Mouse (Mus musculus) lung, embryonic 16.5 days (tissue): ENCODE results near the gene Vmn1r189. TPM values are rescaled to one million over a fixed set of nuclear protein-coding genes. Genes with fewer than 3 reads are reported as not detected.
A peak's percentile ranks its signal among the peaks of the same experiment; 100 is the strongest.
"Not testable (repeated sequence)": the region's sequence is repeated elsewhere in the genome, so short reads cannot be mapped to it uniquely, and the experiment has no call there.

Experiments
- ATAC-seq: fragments of 200-750 bp; cut with Nextera tagmentation; 2 replicates; pipeline ENCODE4 v1.8.0; 2017; ENCODE audit warnings: low read depth, mild to moderate bottlenecking, moderate library complexity
- H3K27ac ChIP-seq: fragments of 300-500 bp; sonication (generic); 2 replicates; pipeline ENCODE4 v1.5.1; 2014; ENCODE audit warnings: mild to moderate bottlenecking, control low read depth, low read length
- H3K27me3 ChIP-seq: fragments of 300-500 bp; sonication (generic); 2 replicates; pipeline ENCODE4 v1.6.1; 2014; ENCODE audit warnings: low read depth, low read length, mixed read lengths; ENCODE audit not compliant: control insufficient read depth, insufficient read depth
- H3K36me3 ChIP-seq: fragments of 300-500 bp; sonication (generic); 2 replicates; pipeline ENCODE4 v1.6.1; 2014; ENCODE audit warnings: low read length; ENCODE audit not compliant: control insufficient read depth, insufficient read depth
- H3K4me1 ChIP-seq: fragments of 300-500 bp; sonication (generic); replicated peaks from 2 replicates; pipeline ENCODE4 v1.6.1; 2014; ENCODE audit warnings: low read length, mixed read lengths; ENCODE audit not compliant: control insufficient read depth, insufficient read depth
- H3K4me2 ChIP-seq: fragments of 300-500 bp; sonication (generic); 2 replicates; pipeline ENCODE4 v1.6.1; 2014; ENCODE audit warnings: low read depth, low read length, control low read depth
- H3K4me3 ChIP-seq: fragments of 300-500 bp; sonication (generic); 2 replicates; pipeline ENCODE4 v1.5.1; 2014; ENCODE audit warnings: mild to moderate bottlenecking, low read length, control low read depth
- H3K9ac ChIP-seq: fragments of 300-500 bp; sonication (generic); 2 replicates; pipeline ENCODE4 v1.6.1; 2014; ENCODE audit warnings: low read length, control low read depth
- H3K9me3 ChIP-seq: fragments of 300-500 bp; sonication (generic); 2 replicates; pipeline ENCODE4 v1.6.1; 2016; ENCODE audit warnings: low read length; ENCODE audit not compliant: control insufficient read depth
- WGBS: fragments of 180-500 bp; shearing (Covaris S2); extraction: QIAGEN DNeasy Blood & Tissue Kit; methylation state at CpG from one replicate; pipeline ENCODE4 v1.1.7; 2014; 5-methylcytosine and 5-hydroxymethylcytosine counted together
- polyA plus RNA-seq: library from polyadenylated mRNA; unstranded; fragments of >200 nt; fragmentation: Nextera tagmentation; extraction: Ambion mirVana; gene quantifications from 2 replicates; pipeline ENCODE4 v1.2.1, GENCODE M21; 2015

The Vmn1r189 gene
- polyA plus RNA-seq, result not detected in 2 replicates

DNA sequence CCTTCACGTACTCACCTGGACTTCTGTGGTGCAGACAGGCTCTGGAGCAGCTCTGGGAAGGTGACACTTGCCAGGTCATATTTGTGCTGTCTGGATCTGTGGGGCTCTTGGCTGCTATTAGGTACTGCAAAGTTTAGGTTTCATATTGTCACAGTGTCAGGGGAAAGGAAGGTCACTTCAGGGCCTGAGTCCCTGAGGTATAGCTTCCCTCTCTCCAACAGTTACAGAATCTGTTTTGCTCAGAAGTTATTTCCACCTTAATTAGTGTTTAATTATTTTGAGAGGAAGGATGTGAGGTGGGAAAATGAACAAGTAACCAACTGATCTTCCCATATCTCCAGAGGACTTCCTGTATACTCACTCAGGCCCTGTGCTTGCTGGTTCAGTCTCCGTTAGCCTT lies at the start of gene Vmn1r189:
Gene Vmn1r189 (minus strand): TSS at position 101 of the 400 bp plus-strand sequence.
- not testable (repeated sequence) for H3K27ac ChIP-seq, H3K9ac ChIP-seq, H3K36me3 ChIP-seq, H3K9me3 ChIP-seq, ATAC-seq, H3K27me3 ChIP-seq, H3K4me3 ChIP-seq, H3K4me1 ChIP-seq, H3K4me2 ChIP-seq
- WGBS, result 100% methylated on average over 2 of the region's 2 CpGs

- H3K4me2 ChIP-seq, H3K9ac ChIP-seq, H3K36me3 ChIP-seq, H3K27me3 ChIP-seq, H3K9me3 ChIP-seq, H3K4me3 ChIP-seq, ATAC-seq, H3K4me1 ChIP-seq, H3K27ac ChIP-seq: not testable (repeated sequence)
- WGBS, result 53% methylated on average over 4 of the region's 5 CpGs
These were observed 31.1 kb upstream of the Vmn1r189 start for GRCm38 (mm10) chr13:22136495-22137293.

GRCm38 (mm10) chr13:22084140-22084539 lies 21.5 kb downstream of the Vmn1r189 start, which contains the start of gene Vmn1r188:
Gene Vmn1r188 (plus strand): TSS chr13:22084440.
- H3K4me1 ChIP-seq, H3K36me3 ChIP-seq, H3K4me3 ChIP-seq, H3K9me3 ChIP-seq, H3K9ac ChIP-seq, ATAC-seq, H3K4me2 ChIP-seq, H3K27me3 ChIP-seq, H3K27ac ChIP-seq: not testable (repeated sequence)
- 65% methylated on average over 1 of the region's 1 CpGs for WGBS

DNA sequence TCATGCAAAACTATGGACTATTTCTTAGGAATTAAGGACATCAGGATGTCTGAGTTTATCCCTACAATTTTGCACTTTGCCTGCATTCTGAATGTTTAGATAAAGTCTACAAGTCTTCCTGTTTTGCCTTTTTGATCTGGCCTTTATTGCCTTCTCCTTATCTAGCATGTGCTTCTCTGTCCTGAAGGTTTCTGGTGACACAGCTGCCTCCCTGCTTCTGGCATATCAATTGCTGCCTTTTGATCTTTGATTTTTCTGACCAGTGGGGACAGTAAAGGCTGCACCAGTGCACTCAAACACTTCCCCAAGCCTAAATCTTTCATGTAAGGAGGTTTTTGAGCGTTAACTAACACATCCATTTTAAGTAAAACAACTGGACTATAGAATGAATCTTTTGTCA lies 42.2 kb downstream of the Vmn1r189 start:
- no peaks in the 10 kb centered on the region for H3K27me3 ChIP-seq
- H3K9ac ChIP-seq, result no peak overlapping the region
- H3K9me3 ChIP-seq, result no peaks in the 10 kb centered on the region
- WGBS, result 30% methylated on average over 1 of the region's 1 CpGs
- H3K27ac ChIP-seq, result no peak overlapping the region
- H3K4me2 ChIP-seq, result no peak overlapping the region
- no peak for ATAC-seq
- H3K36me3 ChIP-seq, result no peaks in the 10 kb centered on the region
- H3K4me1 ChIP-seq, result no peaks in the 10 kb centered on the region
- no peak overlapping the region for H3K4me3 ChIP-seq

GRCm38 (mm10) chr13:22061422-22061821 lies 44.2 kb downstream of the Vmn1r189 start:
- no peak overlapping the region for H3K4me3 ChIP-seq
- no peaks in the 10 kb centered on the region for H3K36me3 ChIP-seq
- H3K9ac ChIP-seq, result no peak overlapping the region
- H3K9me3 ChIP-seq, result no peaks in the 10 kb centered on the region
- 71% methylated on average over 1 of the region's 1 CpGs for WGBS
- H3K27ac ChIP-seq, result no peak overlapping the region
- ATAC-seq, result no peak
- H3K27me3 ChIP-seq, result no peaks in the 10 kb centered on the region
- no peaks in the 10 kb centered on the region for H3K4me1 ChIP-seq
- H3K4me2 ChIP-seq, result no peak overlapping the region

- no peaks in the 10 kb centered on the region for H3K27me3 ChIP-seq
- no peak overlapping the region for H3K4me2 ChIP-seq
- peaks cover 3% of the 10 kb centered on the region; the same call in 1 of the 2 replicates for H3K4me1 ChIP-seq
- no peaks in the 10 kb centered on the region for H3K36me3 ChIP-seq
- no peak overlapping the region for H3K9ac ChIP-seq
- no peak overlapping the region for H3K27ac ChIP-seq
- H3K4me3 ChIP-seq, result no peak overlapping the region
- H3K9me3 ChIP-seq, result no peaks in the 10 kb centered on the region
- 98% methylated on average over 1 of the region's 1 CpGs for WGBS
- ATAC-seq, result no peak
These were observed 51.9 kb downstream of the Vmn1r189 start for GRCm38 (mm10) chr13:22053754-22054153.

GRCm38 (mm10) chr13:22051523-22051859 lies 54.1 kb downstream of the Vmn1r189 start:
- H3K4me3 ChIP-seq, result peak overlapping the region; percentile 65
- peak overlapping the region; percentile 73; the same call in 1 of the 2 replicates for H3K9ac ChIP-seq
- WGBS, result 7% methylated on average over 5 of the region's 5 CpGs
- peak overlapping the region; percentile 76 for H3K4me2 ChIP-seq
- H3K36me3 ChIP-seq, result no peaks in the 10 kb centered on the region
- H3K4me1 ChIP-seq, result peaks cover 3% of the 10 kb centered on the region; the same call in 1 of the 2 replicates
- H3K9me3 ChIP-seq, result no peaks in the 10 kb centered on the region
- no peak overlapping the region; the same call in 1 of the 2 replicates for H3K27ac ChIP-seq
- ATAC-seq, result no peak
- H3K27me3 ChIP-seq, result no peaks in the 10 kb centered on the region

DNA sequence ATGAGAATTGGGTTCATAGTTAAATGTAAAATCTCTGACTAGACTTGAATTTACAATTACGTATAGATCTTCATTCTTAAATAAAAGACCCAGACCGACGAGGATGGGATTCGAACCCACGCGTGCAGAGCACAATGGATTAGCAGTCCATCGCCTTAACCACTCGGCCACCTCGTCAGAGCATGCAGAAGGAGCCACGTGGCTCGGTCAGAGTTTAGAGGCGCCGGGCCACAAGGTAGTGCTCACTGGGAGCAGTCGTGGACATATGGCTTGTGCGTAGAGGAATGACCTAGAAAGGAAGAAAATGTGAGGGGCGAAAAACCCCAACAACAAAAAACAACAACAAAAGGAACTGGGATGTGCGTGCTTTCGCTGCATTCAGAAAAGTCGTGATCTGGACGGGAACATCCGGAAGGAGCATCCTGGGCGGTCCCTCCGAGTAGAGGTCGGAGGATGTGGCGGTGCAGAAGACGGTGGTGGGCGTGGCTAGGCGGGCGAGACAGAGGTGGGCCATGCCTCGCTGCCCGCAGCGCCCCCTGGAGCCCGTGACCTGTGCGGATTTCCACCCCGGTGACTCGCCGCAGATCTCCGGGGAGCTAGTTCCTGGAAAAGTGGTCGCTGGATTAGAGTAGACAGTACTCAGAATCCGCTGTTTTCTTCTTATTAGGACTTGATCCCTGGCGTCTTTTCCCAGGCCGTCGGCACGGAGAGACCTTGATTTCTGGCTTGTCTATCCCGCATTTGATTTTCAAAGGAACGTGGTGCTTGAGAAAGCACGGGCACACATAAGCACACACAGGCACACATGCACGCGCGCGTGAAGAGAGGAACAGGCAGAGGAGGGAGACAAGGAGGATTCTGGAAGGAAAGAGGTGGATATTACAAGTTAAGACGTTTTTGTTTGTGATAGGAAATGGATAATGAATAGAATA lies 54.8 kb downstream of the Vmn1r189 start:
- Histone ChIP-seq H3K4me1 (peaks cover 3% of the 10 kb centered on the region; the same call in 1 of the 2 replicates), H3K36me3 (no peaks in the 10 kb centered on the region), H3K4me3 (peak overlapping the region; percentile 65), H3K27me3 (no peaks in the 10 kb centered on the region), H3K9me3 (no peaks in the 10 kb centered on the region), H3K4me2 (peak overlapping the region; percentile 76), H3K9ac (peak overlapping the region; percentile 73), H3K27ac (peak overlapping the region; percentile 87)
- under 1% methylated on average over 52 of the region's 52 CpGs for WGBS
- ATAC-seq, result peak; percentile 97
